Mouse (Mus musculus): ENCODE data around the gene Tcp10b. TPM values are rescaled to one million over a fixed set of nuclear protein-coding genes. Genes with fewer than 3 reads are reported as not detected.
"Not testable (repeated sequence)": the region's sequence is repeated elsewhere in the genome, so short reads cannot be mapped to it uniquely, and the experiment has no call there.

Tcp10b gene
- polyA plus RNA-seq, 1 experiment from 2014 or later, result 0.21 TPM

- H3K27me3 ChIP-seq; in situ Hi-C loops (cut with MboI; ENCODE audit: low pct_unique_long_range_greater_than_20kb); DNase-seq (ENCODE audit: low read depth, low spot score); ATAC-seq; POLR2A ChIA-PET; CTCF ChIA-PET: not testable (repeated sequence)
- TF ChIP-seq CTCF (IDR thresholded peaks at IDR 0.05), result peak; percentile 59
These were observed 63.3 kb downstream of the Tcp10b start for GRCm38 (mm10) chr17:13124241-13124640.

GRCm38 (mm10) chr17:13129324-13129723 lies 68.4 kb downstream of the Tcp10b start:
- POLR2A ChIA-PET; H3K27me3 ChIP-seq; CTCF ChIA-PET; DNase-seq (ENCODE audit: low read depth, low spot score); ATAC-seq; in situ Hi-C loops (cut with MboI; ENCODE audit: low pct_unique_long_range_greater_than_20kb): not testable (repeated sequence)

- H3K27me3 ChIP-seq; CTCF ChIA-PET; POLR2A ChIA-PET; in situ Hi-C loops (cut with MboI; ENCODE audit: low pct_unique_long_range_greater_than_20kb); DNase-seq (ENCODE audit: low read depth, low spot score): not testable (repeated sequence)
- peak; percentile 54 for ATAC-seq
These were observed 69.0 kb downstream of the Tcp10b start for GRCm38 (mm10) chr17:13129737-13130465.

- ATAC-seq; H3K27me3 ChIP-seq; in situ Hi-C loops (cut with MboI; ENCODE audit: low pct_unique_long_range_greater_than_20kb); DNase-seq (ENCODE audit: low read depth, low spot score); CTCF ChIA-PET; POLR2A ChIA-PET: not testable (repeated sequence)
These were observed 70.8 kb downstream of the Tcp10b start, which contains the start of gene Unc93a for GRCm38 (mm10) chr17:13131710-13132109. Gene Unc93a, minus strand, starts transcription at chr17:13131810.

Other genes starting within 250 kb of the Tcp10b start
- not detected for gene Mas1, start 193.0 kb upstream of the Tcp10b start, polyA plus RNA-seq (2021)
- not detected for gene Mrgprh, start 185.1 kb upstream of the Tcp10b start, polyA plus RNA-seq (2021)
- 6.9 TPM for gene Pnldc1, start 150.9 kb upstream of the Tcp10b start, polyA plus RNA-seq (2021)
- gene Tcp1, start 145.4 kb upstream of the Tcp10b start, polyA plus RNA-seq (2021), result 297 TPM
- 86.8 TPM for gene Mrpl18, start 144.8 kb upstream of the Tcp10b start, polyA plus RNA-seq (2021)
- gene Acat3, start 120.5 kb upstream of the Tcp10b start, polyA plus RNA-seq (2021), result 4.4 TPM
- gene Acat2, start 100.4 kb upstream of the Tcp10b start, polyA plus RNA-seq (2021), result 40.8 TPM
- gene Wtap, start 66.9 kb upstream of the Tcp10b start, polyA plus RNA-seq (2021), result 80.5 TPM
- 164 TPM for gene Sod2, start 54.3 kb upstream of the Tcp10b start, polyA plus RNA-seq (2021)
- not detected for gene Gpr31b, start 8.8 kb upstream of the Tcp10b start, polyA plus RNA-seq (2021)
- gene Unc93a, start 70.7 kb downstream of the Tcp10b start, polyA plus RNA-seq (2021), result 2.3 TPM
- not detected for gene Smok2a, start 160.1 kb downstream of the Tcp10b start, polyA plus RNA-seq (2021)
- gene Smok2b, start 169.2 kb downstream of the Tcp10b start, polyA plus RNA-seq (2021), result not detected